Mouse (Mus musculus) activated CD4-positive, CD25-positive, alpha-beta regulatory T cell, adult 4 months (primary cell): ENCODE measurements around the gene Elmo1. TPM values are rescaled to one million over a fixed set of nuclear protein-coding genes. Genes with fewer than 3 reads are reported as not detected.

ENCODE experiments used
- ATAC-seq: one replicate; pipeline ENCODE4 v1.8.0; 2017
- polyA plus RNA-seq, 2 experiments: library from polyadenylated mRNA; unstranded; fragments of 100-300 nt; shearing (Covaris generic); gene quantifications; one replicate each; pipeline ENCODE4 v1.2.1; 2017

The Elmo1 gene
- polyA plus RNA-seq, 2 experiments from 2014 or later, result 81.7 to 103 TPM

DNA sequence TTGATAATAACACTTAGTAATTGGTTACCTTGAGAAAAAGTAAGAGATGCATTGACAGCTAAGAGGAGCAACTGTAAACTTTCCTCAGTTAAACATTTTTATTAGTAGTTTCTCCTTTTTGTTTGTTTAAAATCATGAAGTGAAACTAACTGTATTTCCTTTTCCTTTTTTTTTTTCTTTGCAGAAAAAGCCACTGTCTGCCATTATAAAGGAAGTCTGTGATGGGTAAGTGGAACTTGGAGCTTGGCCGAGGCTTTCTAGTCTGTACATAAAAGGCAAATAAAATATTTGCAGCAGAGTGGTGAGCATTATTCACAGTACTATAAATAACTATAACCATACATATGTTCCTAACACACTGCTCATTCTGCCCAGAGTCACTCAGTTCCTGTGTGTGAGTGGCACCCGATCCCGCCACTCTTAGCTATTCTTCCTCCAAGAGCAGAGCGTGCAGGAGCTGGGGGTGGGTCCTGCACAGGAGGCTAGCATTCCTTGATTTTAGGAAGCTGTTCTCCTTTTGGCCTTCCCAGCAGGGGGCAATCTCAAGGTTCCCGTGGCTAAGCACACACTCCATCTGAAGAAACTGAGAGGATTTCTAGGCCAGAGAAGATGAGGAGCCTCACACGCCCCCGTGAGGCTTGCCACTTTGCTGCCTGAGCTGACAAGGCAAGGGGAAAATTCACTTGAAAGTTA, 117.7 kb downstream of the Elmo1 start:
- ATAC-seq, result no peak

DNA sequence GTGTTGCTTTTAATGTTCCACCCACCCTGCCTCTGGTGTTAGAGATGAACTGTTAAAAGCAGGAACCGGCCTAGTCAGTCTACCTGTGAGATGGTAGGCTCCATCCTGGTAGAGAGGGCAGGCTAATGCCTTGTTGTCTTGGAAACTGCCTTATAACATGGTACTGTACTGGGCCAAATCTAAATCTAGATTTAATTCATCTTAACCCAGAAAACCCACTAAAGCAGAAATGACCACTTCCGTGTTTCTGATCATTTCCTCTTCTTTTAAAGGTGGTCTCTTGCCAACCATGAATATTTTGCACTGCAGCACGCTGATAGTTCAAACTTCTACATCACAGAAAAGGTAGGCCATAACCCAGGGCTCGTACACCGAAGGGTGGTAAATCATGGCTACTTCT, 118.5 kb downstream of the Elmo1 start:
- no peak for ATAC-seq

DNA sequence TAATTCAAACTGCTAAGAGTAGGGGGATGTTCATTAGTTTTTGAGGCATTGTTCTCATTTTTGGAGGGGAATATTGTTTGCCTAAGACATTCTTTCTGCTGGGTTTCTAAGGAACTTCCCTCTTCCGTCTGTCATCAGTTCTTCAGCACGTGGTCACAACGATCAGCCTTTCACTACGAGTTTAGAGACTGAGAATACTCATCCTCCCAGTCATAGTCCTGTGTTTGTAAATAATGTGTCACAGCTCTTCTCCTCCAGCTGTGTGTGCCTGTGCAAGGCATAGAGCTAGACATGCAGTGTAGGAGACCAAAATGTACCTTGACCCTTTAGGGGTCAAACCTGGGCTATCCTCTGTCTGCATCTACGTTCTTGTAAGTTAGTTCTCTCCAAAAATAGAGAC, 121.4 kb downstream of the Elmo1 start:
- ATAC-seq, result no peak

- ATAC-seq, result no peak
These were observed 122.3 kb downstream of the Elmo1 start for GRCm38 (mm10) chr13:20212665-20213064.

DNA sequence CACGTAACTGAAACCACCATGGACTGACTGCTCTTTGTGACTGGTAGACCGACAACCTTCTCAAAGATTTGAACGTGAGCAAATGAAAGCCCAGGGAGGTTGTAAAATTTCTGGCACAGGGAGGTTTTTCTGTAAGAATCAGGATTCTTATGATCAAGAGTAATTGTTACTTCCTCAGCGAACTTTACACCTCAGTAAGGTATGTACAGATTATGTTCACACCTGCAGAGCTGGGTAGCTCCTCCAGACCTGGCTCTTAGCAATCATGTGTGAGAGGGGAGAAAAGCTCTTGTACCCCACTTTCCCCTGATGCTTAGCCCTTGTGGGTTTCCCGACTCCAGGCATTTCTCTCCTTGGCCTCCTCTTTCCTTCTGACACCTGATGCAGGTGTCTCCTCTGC, 123.5 kb downstream of the Elmo1 start:
- ATAC-seq, result no peak

GRCm38 (mm10) chr13:20217453-20218090, 127.2 kb downstream of the Elmo1 start:
- ATAC-seq, result no peak

DNA sequence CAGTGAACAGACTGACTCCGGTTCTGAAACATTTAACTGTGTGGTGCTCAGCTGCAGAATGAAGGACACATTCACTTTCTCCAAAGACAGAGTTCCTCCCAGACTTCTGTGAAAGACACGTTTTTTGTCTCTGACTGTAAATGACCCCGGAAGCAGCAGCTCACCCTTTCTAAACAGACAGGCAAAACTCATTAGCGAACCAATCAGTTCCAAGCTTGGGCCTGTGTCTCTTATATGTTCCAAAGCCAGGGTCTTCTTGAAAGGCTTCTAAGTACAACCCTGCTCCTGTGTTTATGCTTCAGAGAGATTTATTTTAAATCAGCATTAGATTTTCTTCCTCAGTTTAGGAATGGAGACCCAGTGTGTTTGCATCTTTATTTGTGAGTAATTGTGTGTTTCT, 127.7 kb downstream of the Elmo1 start:
- no peak for ATAC-seq

GRCm38 (mm10) chr13:20220414-20220813, 130.0 kb downstream of the Elmo1 start:
- ATAC-seq, result no peak

DNA sequence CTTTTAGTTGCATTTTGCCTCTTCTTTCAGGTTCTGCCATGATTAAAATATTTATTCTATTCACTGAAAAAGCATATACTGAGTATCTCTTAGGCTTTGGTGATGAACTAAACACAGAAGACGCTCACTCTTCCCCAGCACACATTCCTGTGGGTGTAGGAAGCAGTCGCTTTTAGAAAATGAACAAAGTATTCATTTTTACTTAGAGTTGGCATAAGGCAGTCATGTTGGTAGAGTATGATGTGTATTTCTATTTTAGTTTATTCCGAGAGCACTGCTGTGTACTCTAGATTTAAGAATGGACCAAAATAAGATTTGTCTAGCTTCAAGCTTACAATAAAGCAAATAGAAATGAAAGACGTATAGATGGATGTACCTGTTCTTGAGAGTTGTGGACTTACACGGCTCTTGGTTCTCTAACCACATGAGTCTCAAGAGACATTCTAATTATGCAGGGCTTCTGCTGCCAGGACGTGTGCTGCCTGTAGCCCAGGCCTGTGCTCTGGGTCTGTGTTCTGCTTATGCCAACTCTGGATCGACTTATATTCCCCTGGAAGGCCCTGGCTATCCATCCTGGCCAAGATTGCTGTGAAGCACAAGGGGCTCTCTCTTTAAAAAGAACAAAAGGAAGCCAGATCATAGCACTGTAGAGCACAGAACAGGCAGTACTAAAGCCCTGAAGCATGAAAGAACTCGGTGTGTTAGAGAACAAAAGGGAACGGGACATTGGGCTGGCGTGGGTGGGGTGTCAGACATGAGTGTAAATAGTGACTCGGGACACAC, 137.7 kb downstream of the Elmo1 start:
- no peak for ATAC-seq

- no peak for ATAC-seq
These were observed 141.7 kb downstream of the Elmo1 start for GRCm38 (mm10) chr13:20231837-20232728.

DNA sequence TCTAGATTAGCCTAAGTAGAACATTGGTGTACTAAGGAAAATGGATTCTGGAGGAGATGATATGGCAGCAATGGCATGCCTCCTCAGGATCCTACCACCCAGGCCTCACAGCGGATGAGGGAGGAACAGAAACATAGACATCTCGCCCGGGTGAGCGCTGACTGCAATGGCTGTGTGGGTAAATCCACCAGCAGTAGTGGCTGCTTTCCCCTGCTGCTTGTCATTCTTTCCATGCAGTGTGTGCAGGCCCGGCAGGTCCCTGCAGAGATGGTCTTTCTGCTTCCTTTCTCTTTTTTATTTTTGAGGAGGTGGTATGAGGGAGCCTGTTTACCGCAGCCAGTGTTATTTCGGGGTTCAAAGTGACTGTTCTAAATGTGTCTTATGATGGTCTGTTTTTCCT, 143.3 kb downstream of the Elmo1 start:
- ATAC-seq, result peak; percentile 63

GRCm38 (mm10) chr13:20237615-20238014, 147.2 kb downstream of the Elmo1 start:
- no peak for ATAC-seq

DNA sequence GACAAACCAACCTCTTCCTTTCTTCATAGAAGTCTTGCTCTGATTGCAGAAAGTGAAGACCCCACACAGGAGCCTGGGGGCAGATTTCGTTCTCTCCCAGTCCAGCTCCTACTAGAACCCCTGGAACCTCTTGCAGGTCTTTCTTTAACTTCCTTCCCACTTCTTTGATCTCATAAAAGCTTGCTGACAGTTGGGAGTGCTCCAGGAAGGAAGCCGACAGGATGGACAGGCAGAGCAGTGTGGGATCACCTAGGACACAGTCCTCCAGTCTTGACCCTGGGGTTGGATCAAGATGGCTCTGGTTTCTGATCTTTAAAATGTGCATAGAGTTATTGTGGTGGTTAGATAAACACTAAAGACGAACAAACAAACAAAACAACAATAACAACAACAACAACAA, 147.8 kb downstream of the Elmo1 start:
- no peak for ATAC-seq

DNA sequence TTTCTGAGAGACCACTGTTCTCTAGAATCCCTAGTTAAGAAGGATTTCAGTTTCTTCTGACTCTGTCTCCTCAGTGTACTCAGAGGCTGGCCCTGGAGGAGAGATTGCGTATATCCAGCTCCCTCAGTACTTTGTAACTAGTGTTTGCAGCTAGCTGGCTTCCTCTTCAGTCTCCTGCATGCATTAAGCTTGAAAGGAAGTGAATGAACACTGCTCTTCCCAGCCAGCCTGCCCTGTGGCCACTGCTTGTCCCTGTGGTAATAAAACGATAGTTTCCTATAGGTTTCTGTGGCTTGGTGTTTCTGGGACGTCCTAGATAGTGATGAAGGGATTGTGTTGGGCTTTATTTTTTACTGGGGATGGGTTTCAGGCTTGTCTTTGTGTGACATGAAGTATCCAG, 148.3 kb downstream of the Elmo1 start:
- no peak for ATAC-seq

GRCm38 (mm10) chr13:20250069-20250668, 159.8 kb downstream of the Elmo1 start:
- ATAC-seq, result no peak

DNA sequence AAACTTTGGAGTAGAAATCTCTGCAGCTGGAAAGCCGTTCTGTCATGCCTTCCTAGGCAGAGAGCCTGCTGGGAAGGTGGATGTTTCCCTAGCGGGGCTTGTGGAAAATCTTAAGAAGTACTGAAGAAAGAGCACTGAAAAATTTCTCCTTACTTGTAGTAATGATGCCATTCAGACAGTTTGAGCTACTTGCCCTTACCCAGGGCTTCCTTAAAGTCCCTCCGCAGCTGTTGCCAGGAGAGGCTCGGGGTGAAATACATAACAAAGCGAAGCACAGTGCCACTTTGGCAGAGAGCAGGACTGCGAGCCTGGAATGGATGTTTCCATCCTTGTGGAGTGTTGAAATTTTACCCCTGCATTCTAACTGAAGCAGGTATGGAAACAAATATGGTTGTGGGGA, 164.5 kb downstream of the Elmo1 start:
- no peak for ATAC-seq

DNA sequence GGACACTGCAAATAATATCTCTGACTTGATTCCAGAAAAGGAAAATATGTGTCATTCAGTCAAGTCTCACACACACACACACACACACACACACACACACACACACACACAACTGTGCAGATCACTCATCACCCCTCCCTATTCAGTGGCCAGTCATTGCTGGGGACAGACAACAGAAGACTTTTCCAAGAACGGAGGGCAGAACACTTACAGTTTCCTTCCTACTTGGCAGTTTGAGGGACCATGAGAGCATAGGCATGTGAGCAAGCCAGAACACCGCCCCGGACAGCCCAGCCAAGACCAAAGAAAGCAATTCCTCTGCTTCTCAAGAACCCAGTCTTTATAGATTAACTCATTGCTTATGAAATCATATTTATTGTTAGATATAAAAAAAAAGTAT, 165.0 kb downstream of the Elmo1 start:
- ATAC-seq, result no peak

GRCm38 (mm10) chr13:20256613-20257012, 166.2 kb downstream of the Elmo1 start:
- no peak for ATAC-seq

DNA sequence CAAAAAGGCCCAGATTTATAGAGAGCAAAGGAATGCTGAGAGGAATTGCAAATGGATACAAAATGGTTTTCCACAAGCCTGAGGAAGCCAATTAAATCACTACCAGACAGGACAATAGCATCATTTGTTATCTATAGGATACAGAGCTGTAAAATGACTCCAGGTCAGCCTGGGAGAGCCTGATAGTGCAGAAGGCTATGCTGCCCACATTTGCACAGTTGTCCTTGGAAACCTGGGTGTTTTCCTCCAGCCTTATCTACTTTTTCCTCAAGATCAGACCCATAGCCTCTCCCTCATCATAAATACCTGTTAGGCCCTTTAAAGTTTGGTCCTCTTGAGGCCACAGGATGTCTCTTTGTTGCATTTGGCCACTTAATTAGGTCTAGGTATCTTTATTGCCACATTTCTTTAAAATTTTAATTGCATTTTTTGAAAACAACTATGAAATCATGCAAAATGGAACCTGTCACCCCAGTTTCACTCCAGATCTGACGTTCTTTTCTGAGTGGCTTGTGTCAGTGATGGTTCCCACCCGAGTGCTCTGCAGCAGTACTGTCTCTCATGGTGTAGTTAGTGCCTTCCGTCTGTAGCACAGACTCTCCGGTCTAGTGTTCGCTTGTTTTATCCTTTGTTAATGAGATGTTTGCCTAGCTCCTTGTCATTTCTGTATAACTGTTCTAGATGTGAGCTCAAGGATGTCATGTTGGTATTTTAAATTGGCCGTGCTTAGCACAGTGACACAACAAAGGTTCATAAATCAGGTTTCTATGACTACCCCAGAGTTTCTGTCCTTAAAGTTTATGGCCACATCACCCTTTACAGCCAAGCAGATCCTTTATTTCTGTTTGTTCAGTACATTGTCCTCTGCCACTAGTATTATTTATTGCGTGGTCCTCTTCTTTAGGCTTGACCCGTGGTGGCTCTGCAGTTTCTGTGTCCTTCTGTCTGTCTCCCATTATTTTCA, 167.4 kb downstream of the Elmo1 start:
- ATAC-seq, result no peak

- no peak for ATAC-seq
These were observed 172.8 kb downstream of the Elmo1 start for GRCm38 (mm10) chr13:20263173-20263572.

GRCm38 (mm10) chr13:20270148-20270547, 179.8 kb downstream of the Elmo1 start:
- ATAC-seq, result no peak
